Mouse (Mus musculus) MEL (cell line): ENCODE results near the gene Renbp.

Experiments used
- CHD2 ChIP-seq: IDR thresholded peaks from 2 replicates; pipeline ENCODE4 v1.6.1; 2011; ENCODE audit warnings: low read length, improper control_type of control experiment
- CTCF ChIP-seq, 3 experiments: IDR thresholded peaks in 2 of 3; conservative IDR thresholded peaks in 1 of 3; 2 replicates each; pipeline ENCODE4 v1.5.1; 2011 to 2012; ENCODE audit warnings: low read length in 3 of 3, low read depth in 2 of 3, mild to moderate bottlenecking in 2 of 3, improper control_type of control experiment in 1 of 3, inconsistent platforms in 1 of 3, mixed read lengths in 1 of 3, moderate library complexity in 1 of 3; ENCODE audit not compliant: control insufficient read depth in 1 of 3, insufficient read depth in 1 of 3, poor library complexity in 1 of 3, severe bottlenecking in 1 of 3
- GATA1 ChIP-seq: IDR thresholded peaks from 2 replicates; pipeline ENCODE4 v1.6.1; 2011; ENCODE audit warnings: low read depth, low read length, improper control_type of control experiment
- MAZ ChIP-seq: IDR thresholded peaks from 2 replicates; pipeline ENCODE4 v1.6.1; 2012; ENCODE audit warnings: low read depth, mild to moderate bottlenecking, inconsistent platforms, low read length, improper control_type of control experiment
- POLR2A ChIP-seq, 2 experiments: IDR thresholded peaks; 2 replicates each; pipeline ENCODE4 v1.6.1; 2011 to 2012; ENCODE audit warnings: low read length in 2 of 2, mild to moderate bottlenecking in 2 of 2, control low read depth in 1 of 2, improper control_type of control experiment in 1 of 2, low read depth in 1 of 2, moderate library complexity in 1 of 2; ENCODE audit not compliant: control insufficient read depth in 1 of 2, insufficient read depth in 1 of 2, poor library complexity in 1 of 2
- ZKSCAN1 ChIP-seq: IDR thresholded peaks from 2 replicates; pipeline ENCODE4 v1.6.1; 2012; ENCODE audit warnings: low read depth, mild to moderate bottlenecking, inconsistent platforms, low read length, improper control_type of control experiment, moderate library complexity
- ZNF384 ChIP-seq: IDR thresholded peaks from 2 replicates; pipeline ENCODE4 v1.6.1; 2012; ENCODE audit warnings: low read depth, mild to moderate bottlenecking, inconsistent platforms, low read length, improper control_type of control experiment

DNA sequence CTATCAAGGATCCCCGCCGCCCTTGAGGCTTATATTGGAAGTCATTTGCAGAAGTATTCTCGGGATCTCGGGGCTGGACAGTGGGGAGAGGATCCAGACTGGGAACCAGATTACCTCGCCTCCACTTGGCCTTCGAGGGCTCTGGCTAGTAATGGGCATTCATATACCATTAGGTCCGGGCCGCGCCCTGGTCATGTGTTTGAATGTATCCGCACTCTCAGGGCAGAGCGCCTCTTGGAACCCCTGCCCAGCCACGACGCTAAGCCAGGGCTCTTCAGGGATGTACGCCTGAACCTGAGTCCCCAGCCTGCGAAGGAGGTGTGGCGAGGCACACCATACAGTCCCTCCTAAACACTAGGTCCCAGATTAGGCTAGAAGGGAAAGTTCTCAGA lies 49.6 kb downstream of the Renbp start:
- TF ChIP-seq CTCF (IDR thresholded peaks at IDR 0.05 in 2 of 3, conservative IDR thresholded peaks at IDR 0.05 in 1 of 3; ENCODE audit: control insufficient read depth in 1 of 3, insufficient read depth in 1 of 3, low read depth in 2 of 3, low read length in 3 of 3, poor library complexity in 1 of 3, severe bottlenecking in 1 of 3) (no peak), GATA1 (no peak), POLR2A (IDR thresholded peaks at IDR 0.05; ENCODE audit: control insufficient read depth in 1 of 2, insufficient read depth in 1 of 2, low read depth in 1 of 2, low read length in 2 of 2, poor library complexity in 1 of 2) (no peak), ZKSCAN1 (no peak), MAZ (no peak), ZNF384 (no peak), CHD2 (no peak)
